Mouse (Mus musculus) gastrocnemius, postnatal 14 days (tissue): ENCODE data around the gene Adnp. TPM values are rescaled to one million over a fixed set of nuclear protein-coding genes. Genes with fewer than 3 reads are reported as not detected.
A peak's percentile ranks its signal among the peaks of the same experiment; 100 is the strongest.
"Not testable (repeated sequence)": the region's sequence is repeated elsewhere in the genome, so short reads cannot be mapped to it uniquely, and the experiment has no call there.

Experiments
- DNase-seq: peaks from one replicate; pipeline ENCODE4 v3.0.0; 2021; ENCODE audit warnings: mixed read lengths
- intact Hi-C: fragments of 180-260 bp; cut with DNase I; formaldehyde crosslinking; loops from one replicate; pipeline ENCODE4 v1.15.1; 2025; ENCODE audit warnings: low total_unique reads
- microRNA-seq, 2 experiments: library from miRNA; unstranded; fragments of <30 nt; microRNA quantifications; one replicate each; pipeline ENCODE4 v1.2.0; 2021
- total RNA-seq, 2 experiments: library from RNA; stranded (reverse); gene quantifications; 2 replicates each; pipeline ENCODE4 v1.2.3; 2021

Adnp gene
- total RNA-seq, 2 experiments from 2014 or later = 19.4 to 23.0 TPM

DNA sequence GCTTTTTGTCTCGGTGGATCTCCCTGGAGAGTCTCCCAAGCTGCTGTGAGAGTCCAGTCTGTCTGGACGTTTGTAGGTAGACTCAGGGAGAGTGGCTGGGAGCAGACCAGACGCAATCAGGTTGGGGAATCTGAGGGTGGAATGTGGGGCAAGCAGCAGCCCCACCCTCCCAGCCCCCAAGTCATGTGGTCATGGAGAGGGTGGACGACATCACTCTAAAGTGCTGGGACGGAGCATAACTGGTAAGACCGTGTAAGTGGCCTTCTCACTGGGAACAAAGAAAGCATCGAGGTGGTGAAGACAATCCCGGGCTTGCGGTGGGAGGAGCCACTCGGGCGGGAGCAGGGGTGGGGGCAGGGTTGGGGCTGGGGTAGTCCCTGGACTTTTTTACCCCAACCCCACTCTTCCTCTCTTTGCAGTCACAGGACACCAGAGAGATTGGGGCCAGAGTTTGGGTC is 45.4 kb downstream of the Adnp start:
- intact Hi-C loops = no loop called here
- no peak for DNase-seq

DNA sequence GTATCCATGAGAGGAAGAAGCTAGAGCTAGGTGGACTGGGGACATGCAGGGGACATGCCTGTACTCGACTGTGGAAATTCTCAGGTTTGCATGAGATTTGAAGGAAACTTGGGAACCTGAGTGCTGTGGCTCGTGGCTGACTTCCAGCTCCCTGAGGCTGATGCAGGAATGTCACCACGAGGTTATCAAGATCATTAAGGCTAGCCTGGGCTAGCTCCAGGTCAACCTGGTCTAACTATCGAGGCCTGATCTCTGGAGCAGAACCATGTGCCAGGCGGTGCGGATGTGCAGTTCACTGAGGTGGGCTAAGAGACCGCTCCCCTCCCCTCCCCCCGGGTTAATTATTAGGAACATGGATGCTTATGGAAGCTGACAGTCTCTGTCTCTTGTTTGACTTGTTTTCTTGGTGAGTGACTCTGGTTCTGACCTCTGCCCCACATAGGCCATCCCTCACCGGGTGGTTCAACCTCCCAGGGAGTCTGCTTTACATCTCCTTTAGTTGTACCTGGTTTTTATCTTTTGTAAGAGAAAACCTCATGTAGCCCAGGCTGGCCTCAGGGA is 46.5 kb downstream of the Adnp start:
- no peak for DNase-seq
- intact Hi-C loops = no loop called here

DNA sequence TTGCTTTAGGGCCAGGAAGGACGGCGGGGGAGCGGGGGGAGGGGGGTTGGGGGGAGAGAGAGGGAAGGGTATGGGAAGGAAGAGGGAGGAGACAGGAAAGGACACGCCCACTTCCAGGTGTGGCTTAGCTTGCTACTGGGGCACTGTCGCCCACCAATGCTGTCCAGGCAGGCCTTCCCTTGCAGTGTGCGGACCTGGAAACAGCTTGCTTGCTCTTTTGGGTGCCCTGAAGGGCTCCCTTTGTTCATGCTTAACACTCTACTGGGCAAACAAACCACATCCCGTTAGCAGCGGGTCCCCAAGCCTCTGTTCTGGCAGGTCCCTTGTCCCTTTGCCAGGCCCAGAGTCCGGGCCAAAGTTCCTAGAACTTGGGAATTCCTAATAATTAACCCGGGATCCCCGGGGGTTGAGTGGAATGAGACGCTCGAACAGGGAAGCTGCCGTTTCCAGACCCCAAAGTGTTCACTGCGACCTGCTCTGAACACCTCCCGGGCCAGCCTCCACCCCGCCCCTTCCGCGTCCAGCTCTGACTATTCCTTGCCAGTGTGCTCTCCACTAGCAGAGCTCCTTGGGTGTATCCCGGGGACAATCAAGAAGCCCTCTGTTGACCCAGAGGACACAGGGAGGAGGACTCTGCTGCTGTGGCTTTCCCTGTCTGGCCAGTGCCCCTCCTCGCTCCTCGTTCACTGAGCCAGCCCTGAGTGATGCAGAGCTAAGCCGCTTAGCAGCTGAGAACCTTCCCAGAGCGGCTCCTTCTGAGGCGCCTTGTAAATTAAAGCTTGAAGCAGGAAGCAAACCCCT is 47.8 kb downstream of the Adnp start:
- peak; percentile 31 for DNase-seq
- intact Hi-C loops = no loop called here

DNA sequence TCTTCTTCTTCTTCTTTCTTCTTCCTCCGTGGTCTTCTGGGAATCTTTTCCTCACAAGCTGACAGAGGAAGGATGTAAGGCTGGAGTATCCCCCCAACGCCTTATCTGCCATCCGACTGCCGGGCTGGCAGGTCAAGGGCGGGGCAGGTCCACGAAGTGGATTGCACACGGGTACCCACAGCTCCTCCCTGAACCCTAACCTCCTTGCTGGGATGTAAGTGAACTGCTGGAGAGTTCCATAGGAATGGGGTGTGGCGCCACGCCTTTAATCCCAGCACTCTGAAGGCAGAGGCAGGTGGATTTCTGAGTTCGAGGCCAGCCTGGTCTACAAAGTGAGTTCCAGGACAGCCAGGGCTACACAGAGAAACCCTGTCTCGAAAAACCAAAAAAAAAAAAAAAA is 48.9 kb downstream of the Adnp start:
- intact Hi-C loops, DNase-seq: not testable (repeated sequence)

DNA sequence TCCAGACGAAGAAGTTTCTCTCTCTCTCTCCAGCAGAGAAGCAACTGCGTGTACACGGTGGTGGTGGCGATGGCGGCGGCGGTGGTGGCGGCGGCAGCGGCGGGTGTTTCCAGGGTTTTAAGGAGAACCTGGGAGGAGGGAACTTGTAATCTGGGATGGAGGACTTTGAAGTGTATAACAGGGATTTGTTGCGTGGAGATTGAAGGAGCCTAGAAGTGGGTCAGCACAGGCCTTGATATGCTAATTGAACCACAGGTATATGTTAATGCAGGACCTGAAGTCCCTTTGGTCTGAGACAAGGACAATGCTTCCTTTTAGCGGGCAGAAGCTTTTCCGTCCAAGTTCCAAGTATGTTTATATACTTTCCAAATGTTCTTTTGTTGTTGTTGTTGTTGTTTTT is 50.6 kb downstream of the Adnp start:
- intact Hi-C loops = no loop called here
- DNase-seq = no peak

DNA sequence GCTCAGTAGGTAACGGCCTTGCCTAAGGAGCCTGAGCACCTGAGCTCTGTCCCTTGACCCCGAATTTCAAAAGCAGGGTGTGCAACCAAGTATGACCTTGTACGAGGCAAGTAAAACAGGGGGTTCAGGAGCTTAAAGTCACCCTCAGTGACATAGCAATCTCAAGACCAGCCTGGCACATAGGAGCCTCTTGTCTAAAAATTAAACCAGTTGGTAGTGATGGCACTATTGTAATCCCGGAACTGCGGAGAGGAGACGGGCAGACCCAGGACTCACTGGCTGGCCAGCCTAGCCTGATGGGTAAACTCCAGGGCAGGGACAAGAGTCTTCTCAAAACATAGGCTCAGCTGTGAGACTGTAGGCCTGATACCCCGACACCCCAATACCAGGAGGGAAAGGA is 51.2 kb downstream of the Adnp start:
- no peak for DNase-seq
- intact Hi-C loops = no loop called here

DNA sequence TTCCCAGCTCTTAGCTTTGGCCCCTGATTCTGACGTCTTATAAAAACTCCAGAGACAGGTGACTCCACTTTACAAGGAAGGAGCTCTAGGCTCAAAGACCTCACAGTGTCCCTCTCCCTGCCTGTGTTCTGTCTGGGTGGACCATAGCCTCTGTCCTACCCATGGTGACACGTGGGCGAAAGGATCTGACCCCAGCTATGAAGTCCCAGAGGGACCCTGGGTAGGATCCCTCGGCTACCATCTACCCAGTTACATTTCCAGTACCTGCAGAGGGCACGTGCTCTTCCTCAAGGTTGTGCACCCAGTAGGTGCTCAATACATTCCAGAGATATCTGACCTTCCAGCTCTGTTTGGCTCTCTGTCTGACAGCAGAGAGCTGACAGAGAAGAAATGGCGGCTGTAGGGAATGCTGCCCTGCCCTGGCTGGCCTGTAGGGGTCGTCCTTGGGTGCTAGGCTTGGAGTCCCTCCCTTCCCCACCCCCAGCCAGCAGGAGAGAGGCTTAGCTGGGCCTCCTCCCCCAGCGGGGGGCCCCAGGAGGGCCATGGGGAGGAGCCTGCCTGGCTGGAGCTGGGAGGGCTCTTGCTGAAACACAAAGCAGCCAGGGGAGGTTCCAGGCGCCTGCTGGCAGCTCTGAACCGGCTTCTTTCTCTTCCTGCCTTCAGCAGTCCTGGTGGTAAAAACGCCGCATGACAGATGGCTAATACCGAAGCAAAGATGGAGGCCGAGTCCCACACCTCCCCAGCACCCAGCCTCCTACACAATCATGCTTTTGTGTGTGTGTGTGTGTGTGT is 52.6 kb downstream of the Adnp start:
- intact Hi-C loops = no loop called here
- DNase-seq = peak; percentile 88

DNA sequence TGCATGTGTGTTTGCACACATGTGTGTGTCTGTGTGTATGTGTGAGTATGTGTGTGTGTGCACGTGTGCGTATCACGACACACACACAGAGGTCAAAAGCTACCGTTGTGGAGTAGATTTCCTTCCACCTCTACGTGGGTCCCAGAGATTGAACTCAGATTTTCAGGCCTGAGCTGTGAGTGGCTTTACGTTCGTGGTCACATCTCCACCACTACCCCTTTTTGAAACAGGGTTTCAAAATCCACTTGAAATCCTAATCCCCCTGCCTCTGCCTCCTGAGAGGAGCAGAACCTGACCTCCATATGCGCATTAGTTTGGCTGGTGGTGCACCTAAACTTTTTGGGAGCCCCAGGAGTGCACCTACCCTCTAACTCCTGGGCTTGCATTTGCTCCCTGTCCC is 57.7 kb downstream of the Adnp start:
- no peak for DNase-seq
- intact Hi-C loops = no loop called here

DNA sequence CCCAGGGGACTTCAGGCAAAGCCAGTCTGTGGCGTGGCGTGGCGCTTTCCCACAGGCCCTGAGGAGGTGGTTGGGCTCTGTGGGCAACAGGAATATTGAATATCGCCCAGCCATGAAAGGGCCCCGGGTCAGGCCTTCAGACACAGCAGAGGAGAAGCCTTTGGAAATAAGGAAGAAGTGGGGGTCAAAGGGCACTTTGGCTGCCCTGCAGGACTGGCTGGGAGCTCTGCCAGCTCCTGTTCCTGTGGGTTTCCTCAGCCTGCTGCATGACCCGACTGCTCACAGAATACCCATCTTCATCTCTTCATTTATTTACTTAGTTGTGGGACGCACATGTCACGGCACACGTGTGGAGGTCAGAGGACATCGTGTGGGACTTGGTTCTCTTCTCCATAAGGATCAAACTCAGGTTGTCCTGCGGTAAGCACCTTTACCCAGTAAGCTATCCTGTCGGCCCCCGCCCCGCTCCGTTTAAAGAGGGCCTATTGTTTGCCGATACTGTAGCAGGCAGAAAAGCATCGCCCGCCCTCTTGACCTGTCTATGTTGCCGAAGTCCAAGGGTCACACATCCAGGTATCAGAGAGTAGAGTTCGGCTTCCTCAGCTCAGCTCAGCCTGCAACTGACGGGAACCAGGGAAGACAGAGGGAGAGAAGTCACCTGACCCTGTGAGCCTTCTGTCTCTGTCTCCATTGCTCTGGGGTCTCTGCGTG is 59.0 kb downstream of the Adnp start:
- no peak for DNase-seq
- intact Hi-C loops = no loop called here

DNA sequence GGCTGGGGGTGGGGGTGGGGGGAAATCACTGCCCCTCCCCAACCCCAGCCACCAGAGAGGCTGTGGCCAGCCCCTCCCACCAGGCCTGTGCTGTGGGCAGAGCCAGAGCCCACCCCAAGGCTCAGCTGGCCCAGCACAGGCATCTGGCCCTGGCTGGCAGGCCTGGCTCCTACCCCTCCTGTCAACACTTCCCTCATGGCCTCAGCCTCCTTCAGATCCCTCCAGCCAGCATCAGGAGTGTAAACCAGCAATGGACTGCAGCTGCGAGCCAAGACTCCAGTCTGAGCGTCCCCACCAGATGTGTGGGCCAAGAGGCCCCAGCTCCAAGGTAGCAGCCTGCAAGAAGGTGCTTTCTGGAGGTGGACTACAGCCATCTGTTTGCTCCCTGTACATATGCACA is 61.5 kb downstream of the Adnp start:
- intact Hi-C loops = no loop called here
- DNase-seq = no peak

DNA sequence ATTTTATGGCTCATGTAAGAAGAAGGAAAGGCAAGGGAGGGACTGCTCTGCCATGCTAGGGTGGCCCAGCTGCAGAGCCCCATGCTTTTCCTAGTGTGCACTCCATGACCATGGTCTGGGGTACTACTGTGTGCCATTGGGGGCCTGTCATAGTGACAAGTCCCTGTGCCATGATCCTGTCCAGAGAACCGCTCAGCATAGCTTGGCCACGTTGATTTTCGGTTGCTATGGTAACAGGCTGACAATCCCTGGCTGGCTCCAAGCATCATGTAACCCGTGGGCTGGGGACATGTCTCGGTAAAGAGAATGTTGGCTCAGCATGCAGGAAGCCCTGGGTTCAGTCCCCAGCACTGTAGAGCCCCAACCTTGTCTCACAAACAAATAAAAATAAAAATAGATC is 63.1 kb downstream of the Adnp start:
- no peak for DNase-seq
- intact Hi-C loops = no loop called here

DNA sequence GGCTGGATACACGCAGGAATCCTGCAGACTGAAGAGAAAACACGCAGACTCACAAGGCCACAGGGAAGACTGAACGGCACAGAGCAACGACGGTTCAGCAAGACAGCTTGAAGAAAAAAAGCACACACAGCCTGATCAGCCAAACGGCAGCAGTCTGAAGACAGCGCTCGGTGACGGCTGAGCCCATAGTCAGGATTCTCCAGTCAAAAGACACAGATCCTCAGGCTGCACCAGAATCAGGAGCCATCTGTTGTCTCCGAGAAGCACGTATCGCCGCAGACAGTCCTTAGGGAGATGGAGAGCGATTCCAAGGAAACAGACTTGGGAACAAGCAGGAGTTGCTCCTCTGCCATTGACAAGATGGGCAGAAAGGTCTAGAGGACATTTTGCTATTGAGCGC is 69.8 kb downstream of the Adnp start:
- DNase-seq = no peak
- intact Hi-C loops = no loop called here

Small RNAs within 50 kb of the gene (microRNA-seq; reads per million reads assigned to microRNA genes)
- gene Gm24561 = 0 to 0.50 reads per million in 2 experiments

Other genes with a start within 250 kb of the Adnp start
- 1 to 10 TPM; 1.6 to 1.7 TPM for gene Ripor3, start 196.5 kb downstream of the Adnp start, total RNA-seq
- 1 to 10 TPM in 1 of 2 experiments, under 1 TPM in 1; 0.74 to 1.4 TPM for gene Pard6b, start 126.1 kb downstream of the Adnp start, total RNA-seq
- 10 to 100 TPM; 10.2 to 13.0 TPM for gene Gm20716, start 23.3 kb upstream of the Adnp start, total RNA-seq
- gene Dpm1, start 23.5 kb upstream of the Adnp start, total RNA-seq = 10 to 100 TPM; 51.4 to 52.3 TPM
- gene Mocs3, start 23.5 kb upstream of the Adnp start, total RNA-seq = 1 to 10 TPM; 4.0 to 4.7 TPM
- under 1 TPM; 0.53 to 0.57 TPM for gene Kcng1, start 74.6 kb upstream of the Adnp start, total RNA-seq